In genomic region chr11:75687343-75687993, GRCm38 (mm10) we compare ENCODE assay signal across 14 mouse cellular contexts. TPM values are rescaled to one million over a fixed set of nuclear protein-coding genes. Genes with fewer than 3 reads are reported as not detected.
DNase-seq lines count a peak whose midpoint lies in the region; ATAC-seq and TF ChIP-seq lines count a peak whose summit lies in the region.
"Had no signal": no experiment of that assay in that cellular context is flagged by ENCODE, and none has a peak within 500 bp of the region (broad histone marks: within the 10 kb centered on the region; RNA-seq: fewer than 3 reads in every experiment).

No protein-coding gene starts in this region.

- 0 out of 2 replicates have a peak, but pooled peaks cover 3% of the 10 kb centered on the region for H3K4me1 ChIP-seq in intestine, embryonic 14.5 days (replicated peaks; ENCODE audit: control insufficient read depth, insufficient read depth, low read length)
- H3K4me1 ChIP-seq in intestine, postnatal 0 days (replicated peaks; ENCODE audit: control insufficient read depth, insufficient read depth, low read length): no peaks in the 10 kb centered on the region
- H3K4me1 ChIP-seq in CH12.LX (ENCODE audit: control insufficient read depth in 1 of 2, insufficient read depth in 2 of 2): peaks cover 11 to 43% of the 10 kb centered on the region in 2 experiments
- H3K4me1 ChIP-seq in brown adipose tissue, adult 24 weeks (ENCODE audit: control insufficient read depth, insufficient read depth, insufficient read length, low read length): peaks cover 11% of the 10 kb centered on the region; the same call in 1 of the 2 replicates
- peaks cover 5% of the 10 kb centered on the region for H3K4me1 ChIP-seq in midbrain, embryonic 16.5 days (ENCODE audit: control insufficient read depth, insufficient read depth, low read length)
- H3K4me1 ChIP-seq: forebrain, embryonic 15.5 days had no signal

- H3K9ac ChIP-seq in intestine, embryonic 14.5 days (ENCODE audit: low read length): no peak overlapping the region
- H3K9ac ChIP-seq in intestine, postnatal 0 days (ENCODE audit: low read depth, low read length): no peak overlapping the region
- no peak overlapping the region for H3K9ac ChIP-seq in CH12.LX (ENCODE audit: insufficient read depth, low read depth)
- H3K9ac ChIP-seq in midbrain, embryonic 16.5 days (ENCODE audit: low read depth, low read length): no peak overlapping the region
- H3K9ac ChIP-seq: forebrain, embryonic 15.5 days; limb, embryonic 13.5 days had no signal

- peak overlapping the region; percentile 22; the same call in 1 of the 2 replicates for H3K27ac ChIP-seq in intestine, embryonic 14.5 days (ENCODE audit: low read depth)
- no peak overlapping the region for H3K27ac ChIP-seq in intestine, postnatal 0 days (ENCODE audit: low read depth, low read length)
- peak overlapping the region; percentile 24; the same call in 1 of the 2 replicates for H3K27ac ChIP-seq in CH12.LX (ENCODE audit: insufficient read depth, low read depth)
- H3K27ac ChIP-seq in brown adipose tissue, adult 24 weeks (replicated peaks; ENCODE audit: low read depth, low read length): 0 out of 2 replicates have a peak overlapping the region, but pooled peaks have one; percentile 5
- H3K27ac ChIP-seq in midbrain, embryonic 16.5 days (ENCODE audit: low read length): no peak overlapping the region; the same call in 1 of the 2 replicates
- H3K27ac ChIP-seq: forebrain, embryonic 15.5 days; limb, embryonic 13.5 days; macrophage had no signal

- in situ Hi-C loops in CH12.LX (cut with MboI; ENCODE audit: low pct_ligation_motif_present, low pct_unique_long_range_greater_than_20kb, low sequenced_read_pairs): no loop called here

- H3K9me3 ChIP-seq in intestine, embryonic 14.5 days (ENCODE audit: control insufficient read depth, low read length): no peaks in the 10 kb centered on the region
- no peaks in the 10 kb centered on the region for H3K9me3 ChIP-seq in intestine, postnatal 0 days (ENCODE audit: control insufficient read depth)
- H3K9me3 ChIP-seq in CH12.LX (replicated peaks; ENCODE audit: low read length): no peaks in the 10 kb centered on the region
- no peaks in the 10 kb centered on the region for H3K9me3 ChIP-seq in midbrain, embryonic 16.5 days (replicated peaks; ENCODE audit: control insufficient read depth, low read length, poor library complexity, severe bottlenecking)
- H3K9me3 ChIP-seq: forebrain, embryonic 15.5 days; limb, embryonic 13.5 days had no signal

- no peak for TF ChIP-seq CTCF in intestine, postnatal 0 days (IDR thresholded peaks at IDR 0.05; ENCODE audit: low read depth)
- no peak for TF ChIP-seq CTCF in CH12.LX (conservative IDR thresholded peaks at IDR 0.05 in 1 of 2, IDR thresholded peaks at IDR 0.05 in 1 of 2; ENCODE audit: low read depth in 2 of 2, low read length in 2 of 2)

- no peak for TF ChIP-seq RAD21 in CH12.LX (IDR thresholded peaks at IDR 0.05; ENCODE audit: low read depth, low read length)

- no peak overlapping the region for H3K4me3 ChIP-seq in intestine, embryonic 14.5 days (ENCODE audit: low read depth, low read length)
- no peak overlapping the region for H3K4me3 ChIP-seq in intestine, postnatal 0 days (ENCODE audit: low read depth, low read length)
- H3K4me3 ChIP-seq in CH12.LX (replicated peaks in 1 of 3; ENCODE audit: low read depth in 2 of 3, low read length in 2 of 3, poor library complexity in 1 of 3): no peak overlapping the region
- H3K4me3 ChIP-seq in brown adipose tissue, adult 24 weeks (ENCODE audit: insufficient read depth, low read depth, low read length): no peak overlapping the region
- no peak overlapping the region for H3K4me3 ChIP-seq in midbrain, embryonic 16.5 days (ENCODE audit: low read depth, low read length)
- H3K4me3 ChIP-seq: forebrain, embryonic 15.5 days; limb, embryonic 13.5 days had no signal

- H3K27me3 ChIP-seq in intestine, embryonic 14.5 days (replicated peaks; ENCODE audit: control insufficient read depth, insufficient read depth, low read length): no peaks in the 10 kb centered on the region
- H3K27me3 ChIP-seq in intestine, postnatal 0 days (replicated peaks; ENCODE audit: control insufficient read depth, insufficient read depth, low read length): no peaks in the 10 kb centered on the region
- no peaks in the 10 kb centered on the region for H3K27me3 ChIP-seq in CH12.LX (replicated peaks)
- H3K27me3 ChIP-seq in midbrain, embryonic 16.5 days (ENCODE audit: control insufficient read depth, insufficient read depth, low read depth, low read length): no peaks in the 10 kb centered on the region
- H3K27me3 ChIP-seq: forebrain, embryonic 15.5 days; limb, embryonic 13.5 days had no signal

- no peak for DNase-seq in intestine, embryonic 14.5 days (ENCODE audit: low spot score)
- DNase-seq in CH12.LX (ENCODE audit: extremely low read depth): peak; percentile 30
- DNase-seq in kidney, postnatal 14 days: peak; percentile 39
- no peak for DNase-seq in thymus, postnatal 36 days
- DNase-seq: adrenal gland, postnatal 36 days; cerebellum, adult 2 months; gastrocnemius, postnatal 36 days; thymus, postnatal 14 days had no signal

- dilution Hi-C loops in CH12.LX (cut with MboI; ENCODE audit: extremely low pct_ligation_motif_present, extremely low pct_unique_long_range_greater_than_20kb, low sequenced_read_pairs): no loop called here

- TF ChIP-seq POLR2A in CH12.LX (IDR thresholded peaks at IDR 0.05; ENCODE audit: low read depth, low read length): no peak

- H3K79me2 ChIP-seq in CH12.LX (replicated peaks; ENCODE audit: control insufficient read depth, extremely low read depth, insufficient read depth, poor library complexity, severe bottlenecking): peaks cover 78% of the 10 kb centered on the region

- H3K36me3 ChIP-seq in intestine, embryonic 14.5 days (ENCODE audit: control insufficient read depth, insufficient read depth, low read length): peaks cover 42% of the 10 kb centered on the region
- peaks cover 23% of the 10 kb centered on the region for H3K36me3 ChIP-seq in intestine, postnatal 0 days (ENCODE audit: control insufficient read depth, insufficient read depth)
- H3K36me3 ChIP-seq in CH12.LX (replicated peaks in 1 of 2; ENCODE audit: control insufficient read depth in 1 of 2, insufficient read depth in 1 of 2, low read length in 1 of 2): peaks cover 22 to 77% of the 10 kb centered on the region in 2 experiments
- peaks cover 6% of the 10 kb centered on the region for H3K36me3 ChIP-seq in midbrain, embryonic 16.5 days (ENCODE audit: control insufficient read depth, insufficient read depth, low read length)

- H3K4me2 ChIP-seq in intestine, embryonic 14.5 days (ENCODE audit: low read length): no peak overlapping the region
- H3K4me2 ChIP-seq in intestine, postnatal 0 days (replicated peaks; ENCODE audit: low read depth): no peak overlapping the region
- H3K4me2 ChIP-seq in CH12.LX (ENCODE audit: insufficient read depth, low read depth, poor library complexity, severe bottlenecking): no peak overlapping the region
- H3K4me2 ChIP-seq in midbrain, embryonic 16.5 days (ENCODE audit: low read length): no peak overlapping the region
- H3K4me2 ChIP-seq: forebrain, embryonic 15.5 days; limb, embryonic 13.5 days had no signal

- TF ChIP-seq EP300 in CH12.LX (IDR thresholded peaks at IDR 0.05; ENCODE audit: low read length): peak; percentile 56; the same call in 1 of the 2 replicates

- WGBS in intestine, embryonic 14.5 days: 50% methylated on average over 2 of the region's 2 CpGs
- WGBS in intestine, postnatal 0 days: 54% methylated on average over 2 of the region's 2 CpGs
- WGBS in midbrain, embryonic 16.5 days: 81% methylated on average over 2 of the region's 2 CpGs

- ATAC-seq in intestine, embryonic 14.5 days (replicated peaks; ENCODE audit: low FRiP score, low TSS enrichment, low read depth): no peak
- ATAC-seq in intestine, postnatal 0 days: no peak
- ATAC-seq in midbrain, embryonic 16.5 days: no peak
- ATAC-seq: forebrain, embryonic 15.5 days had no signal

RNA-seq across cellular contexts. Expression of gene Crk, which starts 8.4 kb away (rescaled TPM):
- polyA plus RNA-seq in intestine, embryonic 14.5 days (2014; fragmentation: Nextera tagmentation; extraction: Ambion mirVana): 101 and 106 TPM in 2 replicates
- 64.8 and 64.9 TPM in 2 replicates for polyA plus RNA-seq in intestine, postnatal 0 days (2015; fragmentation: Nextera tagmentation; extraction: Ambion mirVana)
- total RNA-seq in CH12.LX (2012; rRNA removed) (37.8 and 42.2 TPM in 2 replicates), CH12.LX (2014; rRNA removed) (39.9 and 44.3 TPM in 2 replicates)
- 44.6 and 46.1 TPM in 2 replicates for polyA plus RNA-seq in CH12.LX (2012; ENCODE audit: insufficient read length, low read depth)
- 56.9 and 64.4 TPM in 2 replicates for polyA plus RNA-seq in brown adipose tissue, adult 24 weeks (2012; ENCODE audit: insufficient read depth, insufficient read length, missing spikeins)
- 105 and 118 TPM in 2 replicates for polyA plus RNA-seq in midbrain, embryonic 16.5 days (2015; fragmentation: Nextera tagmentation; extraction: Ambion mirVana)

RNA-seq across cellular contexts. Expression of gene Myo1c, which starts 37.2 kb away (rescaled TPM):
- 41.7 and 42.5 TPM in 2 replicates for polyA plus RNA-seq in intestine, embryonic 14.5 days (2014; fragmentation: Nextera tagmentation; extraction: Ambion mirVana)
- polyA plus RNA-seq in intestine, postnatal 0 days (2015; fragmentation: Nextera tagmentation; extraction: Ambion mirVana): 27.7 and 28.3 TPM in 2 replicates
- total RNA-seq in CH12.LX (2012; rRNA removed): 41.1 and 47.3 TPM in 2 replicates
- 21.9 and 24.8 TPM in 2 replicates for total RNA-seq in CH12.LX (2014; rRNA removed)
- 46.6 and 52.0 TPM in 2 replicates for polyA plus RNA-seq in CH12.LX (2012; ENCODE audit: insufficient read length, low read depth)
- polyA plus RNA-seq in brown adipose tissue, adult 24 weeks (2012; ENCODE audit: insufficient read depth, insufficient read length, missing spikeins): 65.7 and 72.5 TPM in 2 replicates
- 10.3 and 10.8 TPM in 2 replicates for polyA plus RNA-seq in midbrain, embryonic 16.5 days (2015; fragmentation: Nextera tagmentation; extraction: Ambion mirVana)

RNA-seq across cellular contexts. Expression of gene Ywhae, which starts 45.2 kb away (rescaled TPM):
- polyA plus RNA-seq in intestine, embryonic 14.5 days (2014; fragmentation: Nextera tagmentation; extraction: Ambion mirVana): 888 and 941 TPM in 2 replicates
- polyA plus RNA-seq in intestine, postnatal 0 days (2015; fragmentation: Nextera tagmentation; extraction: Ambion mirVana): 365 and 373 TPM in 2 replicates
- 348 and 421 TPM in 2 replicates for total RNA-seq in CH12.LX (2012; rRNA removed)
- total RNA-seq in CH12.LX (2014; rRNA removed): 129 and 130 TPM in 2 replicates
- 1,436 and 1,665 TPM in 2 replicates for polyA plus RNA-seq in CH12.LX (2012; ENCODE audit: insufficient read length, low read depth)
- polyA plus RNA-seq in brown adipose tissue, adult 24 weeks (2012; ENCODE audit: insufficient read depth, insufficient read length, missing spikeins): 296 and 331 TPM in 2 replicates
- 1,507 and 1,584 TPM in 2 replicates for polyA plus RNA-seq in midbrain, embryonic 16.5 days (2015; fragmentation: Nextera tagmentation; extraction: Ambion mirVana)

RNA-seq across cellular contexts. Expression of gene Inpp5k, which starts 56.7 kb away (rescaled TPM):
- polyA plus RNA-seq in intestine, embryonic 14.5 days (2014; fragmentation: Nextera tagmentation; extraction: Ambion mirVana): 23.7 and 25.1 TPM in 2 replicates
- polyA plus RNA-seq in intestine, postnatal 0 days (2015; fragmentation: Nextera tagmentation; extraction: Ambion mirVana): 20.6 and 23.8 TPM in 2 replicates
- total RNA-seq in CH12.LX (2012; rRNA removed) (25.5 and 31.2 TPM in 2 replicates), CH12.LX (2014; rRNA removed) (40.7 and 41.9 TPM in 2 replicates)
- 30.5 and 35.6 TPM in 2 replicates for polyA plus RNA-seq in CH12.LX (2012; ENCODE audit: insufficient read length, low read depth)
- polyA plus RNA-seq in brown adipose tissue, adult 24 weeks (2012; ENCODE audit: insufficient read depth, insufficient read length, missing spikeins): 19.1 and 24.1 TPM in 2 replicates
- polyA plus RNA-seq in midbrain, embryonic 16.5 days (2015; fragmentation: Nextera tagmentation; extraction: Ambion mirVana): 40.0 and 40.2 TPM in 2 replicates

Comparison
In these comparisons a context has a peak if more than half of its experiments do, and no peak if none do; other contexts are left out.
1. H3K27ac ChIP-seq: peak in intestine, embryonic 14.5 days (single experiment), CH12.LX (single experiment) and brown adipose tissue, adult 24 weeks (single experiment); none in intestine, postnatal 0 days (single experiment) and midbrain, embryonic 16.5 days (single experiment).
2. DNase-seq: peak in CH12.LX (single experiment) and kidney, postnatal 14 days (single experiment); none in intestine, embryonic 14.5 days (single experiment) and thymus, postnatal 36 days (0 of 2).